Mouse (Mus musculus): Measurements from ENCODE around the gene Dennd4a.

DNA sequence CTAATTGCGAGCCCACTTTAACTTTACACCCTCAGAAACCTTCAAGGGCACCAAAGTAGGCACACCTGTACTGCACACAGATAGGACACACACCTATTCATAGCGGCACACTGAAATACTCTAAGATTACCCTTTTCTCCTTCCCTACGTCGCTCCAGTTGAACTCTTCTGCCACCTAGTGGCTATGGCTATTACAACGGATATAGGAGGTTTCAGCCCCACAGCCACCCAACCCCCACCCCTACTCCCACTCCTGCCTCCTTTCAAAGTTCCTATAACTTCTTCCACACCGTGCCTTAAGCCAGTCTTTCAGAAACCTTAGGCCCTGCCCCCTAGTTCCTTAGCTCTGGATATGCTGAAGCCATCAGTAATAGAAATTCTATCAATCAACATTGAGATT lies 125.4 kb downstream of the Dennd4a start:
- TF ChIP-seq CTCF (IDR thresholded peaks at IDR 0.05; ENCODE audit: control insufficient read depth, insufficient read depth, low read length) = peak; percentile 50; the same call in 1 of the 2 replicates
- no peak for TF ChIP-seq POLR2A (IDR thresholded peaks at IDR 0.05; ENCODE audit: borderline replicate concordance, control insufficient read depth, low read depth, low read length)

Data from bone marrow, adult 2 months (tissue).